Mouse (Mus musculus) yolk sac, embryonic 10.5 days (tissue): Measurements from ENCODE around the gene Lcp1.
"Not testable (repeated sequence)": the region's sequence is repeated elsewhere in the genome, so short reads cannot be mapped to it uniquely, and the experiment has no call there.

Source experiments
- DNase-seq: peaks from one replicate; pipeline ENCODE4 v3.0.0-alpha.2; 2017; ENCODE audit warnings: low spot score

Lcp1 gene

GRCm38 (mm10) chr14:75130501-75131318, at the start of gene Lcp1, which contains the start of gene Lrrc63:
Lcp1 (plus strand) TSS chr14:75131101.
Lrrc63 (minus strand) TSS chr14:75130881.
- DNase-seq = peak; percentile 88

GRCm38 (mm10) chr14:75102956-75103355, 27.9 kb upstream of the Lcp1 start:
- DNase-seq = no peak

GRCm38 (mm10) chr14:75121658-75122057, 9.2 kb upstream of the Lcp1 start:
- DNase-seq = no peak

GRCm38 (mm10) chr14:75131324-75131935, 529 bp downstream of the Lcp1 start:
- no peak for DNase-seq

- peak; percentile 36 for DNase-seq
Measured at GRCm38 (mm10) chr14:75136119-75136966, 5.4 kb downstream of the Lcp1 start.

GRCm38 (mm10) chr14:75138503-75138902, 7.6 kb downstream of the Lcp1 start:
- peak; percentile 29 for DNase-seq

GRCm38 (mm10) chr14:75139225-75139624, 8.3 kb downstream of the Lcp1 start:
- no peak for DNase-seq

GRCm38 (mm10) chr14:75147706-75148105, 16.8 kb downstream of the Lcp1 start:
- DNase-seq = not testable (repeated sequence)

- no peak for DNase-seq
Measured at GRCm38 (mm10) chr14:75148229-75148628, 17.3 kb downstream of the Lcp1 start.

- DNase-seq = no peak
Measured at GRCm38 (mm10) chr14:75150653-75151052, 19.8 kb downstream of the Lcp1 start.

GRCm38 (mm10) chr14:75151146-75151545, 20.2 kb downstream of the Lcp1 start:
- no peak for DNase-seq

- DNase-seq = peak; percentile 65
Measured at GRCm38 (mm10) chr14:75154481-75154880, 23.6 kb downstream of the Lcp1 start.

GRCm38 (mm10) chr14:75159375-75159774, 28.5 kb downstream of the Lcp1 start:
- no peak for DNase-seq

- no peak for DNase-seq
Measured at GRCm38 (mm10) chr14:75163866-75164265, 33.0 kb downstream of the Lcp1 start.

GRCm38 (mm10) chr14:75164345-75164744, 33.4 kb downstream of the Lcp1 start:
- DNase-seq = no peak

- no peak for DNase-seq
Measured at GRCm38 (mm10) chr14:75165574-75166131, 34.8 kb downstream of the Lcp1 start.

- no peak for DNase-seq
Measured at GRCm38 (mm10) chr14:75168501-75168900, 37.6 kb downstream of the Lcp1 start.

- no peak for DNase-seq
Measured at GRCm38 (mm10) chr14:75170546-75170945, 39.6 kb downstream of the Lcp1 start.

GRCm38 (mm10) chr14:75174296-75174695, 43.4 kb downstream of the Lcp1 start:
- DNase-seq = peak; percentile 51

- DNase-seq = no peak
Measured at GRCm38 (mm10) chr14:75174731-75175555, 44.0 kb downstream of the Lcp1 start.

GRCm38 (mm10) chr14:75175781-75176180, 44.9 kb downstream of the Lcp1 start:
- DNase-seq = no peak
